Mouse (Mus musculus): ENCODE results near the gene Nsd1. TPM values are rescaled to one million over a fixed set of nuclear protein-coding genes. Genes with fewer than 3 reads are reported as not detected.

Gene Nsd1
- total RNA-seq (2023; ENCODE audit: inconsistent age), result 174 to 194 TPM (median 186 TPM) in 4 replicates

GRCm38 (mm10) chr13:55209649-55210192 lies at the start of gene Nsd1:
Gene Nsd1 (plus strand): TSS chr13:55209782.

GRCm38 (mm10) chr13:55319931-55320533 lies 110.5 kb downstream of the Nsd1 start, which contains the start of gene Prelid1:
Gene Prelid1 (plus strand): TSS chr13:55320500.

DNA sequence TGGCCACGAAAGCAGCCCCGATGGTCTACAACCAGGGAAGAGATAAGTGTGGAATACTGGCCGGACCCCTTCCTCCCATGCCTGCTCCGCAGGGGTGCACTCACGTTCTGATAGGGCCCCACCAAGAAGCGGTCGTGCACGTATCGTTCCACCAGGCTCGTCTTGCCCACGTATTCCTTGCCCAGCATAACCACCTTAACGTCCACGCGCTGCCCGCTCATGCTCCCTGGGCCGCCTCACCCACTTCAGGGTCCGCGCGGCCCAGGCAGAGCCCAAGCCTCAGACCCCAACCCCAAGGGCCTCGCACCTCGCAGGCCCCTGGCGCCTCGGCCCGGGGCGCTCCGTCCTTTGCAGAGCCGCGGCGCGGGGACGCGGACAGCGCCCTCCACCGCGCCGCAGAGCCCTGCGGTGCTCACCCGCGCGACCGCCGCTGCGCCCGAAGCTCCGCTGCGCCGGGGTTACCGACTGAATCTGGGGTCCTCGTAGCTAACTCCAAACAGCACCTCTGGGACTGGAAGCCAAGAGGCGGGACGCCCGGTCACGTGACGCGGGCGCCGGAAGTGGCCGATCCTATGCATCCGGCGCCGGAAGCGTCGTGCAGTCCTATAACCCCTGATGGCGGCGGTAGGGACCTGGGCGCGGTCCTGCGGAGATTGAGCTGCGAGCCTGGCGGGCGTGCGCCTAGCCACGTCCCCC lies 112.0 kb downstream of the Nsd1 start, which contains the start of gene Rab24:
Gene Rab24, minus strand, starts transcription at position 513 of the 696 bp plus-strand sequence.

DNA sequence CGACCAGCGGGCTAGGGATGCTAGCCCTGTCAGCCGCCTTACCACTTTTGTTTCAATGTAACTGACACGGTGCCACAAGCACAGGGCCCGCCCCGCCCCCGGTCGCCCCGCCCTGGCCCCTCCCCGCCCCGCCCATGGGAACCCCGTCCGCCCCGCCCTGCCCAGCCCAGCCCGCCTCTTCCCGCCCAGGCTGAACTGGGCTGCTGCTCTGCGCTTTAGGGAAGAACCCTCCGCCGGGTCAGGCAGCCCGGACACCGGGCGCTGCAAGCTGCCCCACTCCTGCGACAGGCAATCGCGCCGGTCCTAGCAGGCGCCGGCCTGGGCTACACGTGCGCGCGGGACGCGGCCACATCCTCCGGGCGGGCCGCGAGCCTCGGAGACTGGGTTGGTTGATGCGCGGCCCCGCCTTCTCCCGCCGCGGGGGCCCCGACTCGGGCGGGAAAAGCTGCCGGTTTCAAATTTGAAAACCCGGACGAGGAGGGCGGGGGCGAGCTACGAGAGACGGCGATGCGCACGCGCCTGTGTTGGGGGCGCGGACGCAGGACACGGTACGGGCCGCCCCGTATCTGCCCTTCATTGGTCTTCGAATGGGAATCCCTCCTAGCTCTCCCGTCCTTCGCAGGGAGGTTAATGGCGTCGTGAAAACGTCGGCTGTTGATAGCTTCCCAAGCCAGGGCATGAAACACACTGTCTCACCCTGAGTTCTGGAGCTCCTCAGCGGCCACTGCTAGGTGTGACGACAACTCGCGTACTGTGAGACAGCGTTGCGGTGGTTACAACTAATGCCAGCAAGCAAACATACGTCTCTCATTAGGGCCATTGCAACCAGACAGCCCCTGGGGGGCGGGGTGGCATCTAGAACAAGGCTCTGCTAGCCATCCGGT lies 120.3 kb downstream of the Nsd1 start, which contains the start of gene Mxd3:
Gene Mxd3, minus strand, starts transcription at position 141 of the 884 bp plus-strand sequence.

GRCm38 (mm10) chr13:55362453-55363060 lies 153.0 kb downstream of the Nsd1 start, which contains the start of gene Lman2:
Gene Lman2 (minus strand): TSS chr13:55362783.

Other genes starting within 250 kb of the Nsd1 start
- 0.58 to 3.0 TPM (median 2.0 TPM) in 4 replicates for gene Hk3, start 188.4 kb upstream of the Nsd1 start, total RNA-seq (2023; ENCODE audit: inconsistent age)
- 64.9 to 78.5 TPM (median 73.2 TPM) in 4 replicates for gene Uimc1, start 109.5 kb upstream of the Nsd1 start, total RNA-seq (2023; ENCODE audit: inconsistent age)
- gene Zfp346, start 104.5 kb upstream of the Nsd1 start, total RNA-seq (2023; ENCODE audit: inconsistent age), result 21.9 to 37.1 TPM (median 26.3 TPM) in 4 replicates
- not detected in 4 replicates for gene Gm17617, start 76.2 kb upstream of the Nsd1 start, total RNA-seq (2023; ENCODE audit: inconsistent age)
- gene Fgfr4, start 57.1 kb upstream of the Nsd1 start, total RNA-seq (2023; ENCODE audit: inconsistent age), result not detected in 4 replicates
- gene Prelid1, start 110.7 kb downstream of the Nsd1 start, total RNA-seq (2023; ENCODE audit: inconsistent age), result 127 to 142 TPM (median 132 TPM) in 4 replicates
- 56.0 to 78.1 TPM (median 72.9 TPM) in 4 replicates for gene Rab24, start 112.2 kb downstream of the Nsd1 start, total RNA-seq (2023; ENCODE audit: inconsistent age)
- gene Mxd3, start 120.0 kb downstream of the Nsd1 start, total RNA-seq (2023; ENCODE audit: inconsistent age), result 1.8 to 2.6 TPM (median 2.2 TPM) in 4 replicates
- 110 to 124 TPM (median 118 TPM) in 4 replicates for gene Lman2, start 153.0 kb downstream of the Nsd1 start, total RNA-seq (2023; ENCODE audit: inconsistent age)
- gene Rgs14, start 159.9 kb downstream of the Nsd1 start, total RNA-seq (2023; ENCODE audit: inconsistent age), result 67.6 to 76.8 TPM (median 73.8 TPM) in 4 replicates
- 0.15 to 0.63 TPM (median 0.37 TPM) in 4 replicates for gene Slc34a1, start 188.4 kb downstream of the Nsd1 start, total RNA-seq (2023; ENCODE audit: inconsistent age)
- gene Pfn3, start 205.4 kb downstream of the Nsd1 start, total RNA-seq (2023; ENCODE audit: inconsistent age), result not detected in 4 replicates
- 1.6 to 3.1 TPM (median 1.8 TPM) in 4 replicates for gene F12, start 217.0 kb downstream of the Nsd1 start, total RNA-seq (2023; ENCODE audit: inconsistent age)
- 461 to 500 TPM (median 466 TPM) in 4 replicates for gene Grk6, start 235.3 kb downstream of the Nsd1 start, total RNA-seq (2023; ENCODE audit: inconsistent age)